ENCODE assay signal across 8 mouse cellular contexts in genomic region chr2:178885686-178886085, GRCm38 (mm10).
A peak's percentile ranks its signal among the peaks of the same experiment; 100 is the strongest.
DNase-seq lines count a peak whose midpoint lies in the region; ATAC-seq and TF ChIP-seq lines count a peak whose summit lies in the region.

No protein-coding gene starts in this region.

- H3K9ac ChIP-seq in forebrain, embryonic 11.5 days (ENCODE audit: low read length), result no peak overlapping the region
- H3K9ac ChIP-seq in forebrain, embryonic 16.5 days (replicated peaks; ENCODE audit: low read depth, low read length), result no peak overlapping the region

- H3K4me3 ChIP-seq in forebrain, embryonic 11.5 days (ENCODE audit: low read depth, low read length), result no peak overlapping the region
- H3K4me3 ChIP-seq in forebrain, embryonic 16.5 days (replicated peaks; ENCODE audit: low read length), result no peak overlapping the region
- no peak overlapping the region for H3K4me3 ChIP-seq in small intestine, adult 2 months (ENCODE audit: low read depth, low read length)

- no peak overlapping the region for H3K27ac ChIP-seq in forebrain, embryonic 11.5 days (ENCODE audit: low read depth, low read length)
- H3K27ac ChIP-seq in forebrain, embryonic 16.5 days (ENCODE audit: low read length), result no peak overlapping the region
- no peak overlapping the region for H3K27ac ChIP-seq in small intestine, adult 2 months (ENCODE audit: insufficient read depth, low read depth, low read length)

- peak; percentile 41; the same call in 1 of the 2 replicates for TF ChIP-seq CTCF in small intestine, adult 2 months (IDR thresholded peaks at IDR 0.05; ENCODE audit: extremely low read depth, insufficient read length, insufficient replicate concordance, low read depth, low read length)

- no peak overlapping the region for H3K4me2 ChIP-seq in forebrain, embryonic 11.5 days (ENCODE audit: low read depth, low read length, severe bottlenecking)
- no peak overlapping the region for H3K4me2 ChIP-seq in forebrain, embryonic 16.5 days (ENCODE audit: low read length)

- H3K27me3 ChIP-seq in forebrain, embryonic 11.5 days (ENCODE audit: control insufficient read depth, insufficient read depth, low read length), result no peaks in the 10 kb centered on the region
- H3K27me3 ChIP-seq in forebrain, embryonic 16.5 days (replicated peaks; ENCODE audit: control insufficient read depth, insufficient read depth, low read length), result no peaks in the 10 kb centered on the region
- H3K27me3 ChIP-seq in small intestine, adult 2 months (ENCODE audit: control insufficient read depth, insufficient read depth, low read length), result no peaks in the 10 kb centered on the region

- H3K9me3 ChIP-seq in forebrain, embryonic 11.5 days (ENCODE audit: control insufficient read depth, low read length), result no peaks in the 10 kb centered on the region
- no peaks in the 10 kb centered on the region for H3K9me3 ChIP-seq in forebrain, embryonic 16.5 days (ENCODE audit: control insufficient read depth, low read length)

- 48% methylated on average over 5 of the region's 5 CpGs for WGBS in forebrain, embryonic 11.5 days
- WGBS in forebrain, embryonic 16.5 days, result 53% methylated on average over 5 of the region's 5 CpGs
- WGBS in small intestine, adult 2 months, result 53% methylated on average over 5 of the region's 5 CpGs

- peak; percentile 54 for DNase-seq in forebrain, embryonic 11.5 days (ENCODE audit: low spot score)
- peak; percentile 24 for DNase-seq in left cerebral cortex, postnatal 4 days
- no peak for DNase-seq in left cerebral cortex, adult 11 months (ENCODE audit: low spot score)
- peak; percentile 19 to 23 for DNase-seq in adrenal gland, adult 18-20 months (ENCODE audit: low spot score in 2 of 2)
- no peak for DNase-seq in spleen, postnatal 4 days (ENCODE audit: low spot score in 2 of 2)

- intact Hi-C loops in left cerebral cortex, postnatal 4 days (cut with DNase I), result no loop called here

- no peaks in the 10 kb centered on the region for H3K4me1 ChIP-seq in forebrain, embryonic 11.5 days (replicated peaks; ENCODE audit: control insufficient read depth, insufficient read depth, low read length)
- H3K4me1 ChIP-seq in forebrain, embryonic 16.5 days (replicated peaks; ENCODE audit: control insufficient read depth, insufficient read depth, low read length), result no peaks in the 10 kb centered on the region
- peaks cover 2% of the 10 kb centered on the region; the same call in 1 of the 2 replicates for H3K4me1 ChIP-seq in small intestine, adult 2 months (ENCODE audit: control insufficient read depth, insufficient read depth, insufficient read length, low read length)

- no peak for TF ChIP-seq POLR2A in small intestine, adult 2 months (IDR thresholded peaks at IDR 0.05; ENCODE audit: low read depth, low read length)

- no peak for ATAC-seq in forebrain, embryonic 11.5 days (replicated peaks; ENCODE audit: low FRiP score)
- no peak for ATAC-seq in forebrain, embryonic 16.5 days
- ATAC-seq in granulocyte monocyte progenitor cell, adult 5-6 weeks (replicated peaks; ENCODE audit: poor library complexity, severe bottlenecking), result peak; percentile 87

- no peaks in the 10 kb centered on the region for H3K36me3 ChIP-seq in forebrain, embryonic 11.5 days (ENCODE audit: control insufficient read depth, insufficient read depth, low read length)
- H3K36me3 ChIP-seq in forebrain, embryonic 16.5 days (ENCODE audit: control insufficient read depth, insufficient read depth), result no peaks in the 10 kb centered on the region
- H3K36me3 ChIP-seq in small intestine, adult 2 months (ENCODE audit: control insufficient read depth, insufficient read depth, low read length), result no peaks in the 10 kb centered on the region

Comparison
In these comparisons a context has a peak if more than half of its experiments do, and no peak if none do; other contexts are left out.
1. DNase-seq: peak in forebrain, embryonic 11.5 days (single experiment), left cerebral cortex, postnatal 4 days (single experiment) and adrenal gland, adult 18-20 months (2 of 2); none in left cerebral cortex, adult 11 months (single experiment) and spleen, postnatal 4 days (0 of 2).